Mouse (Mus musculus): Measurements from ENCODE around the gene Itm2b.

Gene Itm2b

DNA sequence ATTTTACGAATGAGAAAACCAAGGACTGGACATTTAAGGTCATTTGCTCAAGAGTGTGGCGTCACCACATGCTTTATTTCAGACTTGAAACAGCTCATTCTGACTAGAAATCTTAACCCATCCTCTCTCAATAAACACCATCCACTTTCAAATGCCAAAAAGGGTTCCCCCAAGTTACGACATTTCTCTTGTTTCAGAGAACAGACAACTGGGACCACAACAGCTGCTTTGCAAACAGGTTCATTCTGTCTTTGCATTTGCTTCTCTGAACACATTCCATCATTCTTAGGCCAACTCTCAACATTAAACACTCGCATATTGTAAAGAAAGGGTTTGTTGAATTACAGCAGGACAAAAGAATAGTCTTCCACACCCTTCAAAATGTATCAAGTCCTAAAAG, 71.2 kb downstream of the Itm2b start:
- DNase-seq: no peak

DNA sequence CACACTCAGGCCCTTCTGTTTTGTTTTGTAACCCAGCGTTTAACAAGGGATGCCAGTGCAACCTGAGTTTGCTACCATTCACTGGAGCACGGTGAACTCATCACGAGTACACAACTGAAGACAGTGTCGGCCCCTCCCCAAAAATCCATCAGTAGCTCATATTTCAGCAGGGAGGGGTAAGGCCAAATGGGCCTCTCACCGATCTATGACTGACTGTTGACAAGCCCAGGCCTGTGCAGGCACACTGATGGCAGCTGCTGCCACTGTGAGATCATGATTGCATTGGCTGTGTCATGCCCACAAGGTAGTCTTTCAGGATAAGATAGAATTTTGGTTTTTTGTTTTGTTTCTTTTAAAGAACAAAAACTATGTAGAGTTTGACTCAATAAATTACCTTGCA, 71.7 kb downstream of the Itm2b start:
- DNase-seq: no peak

- no peak for DNase-seq
Observed at GRCm38 (mm10) chr14:73312909-73313308, 72.2 kb downstream of the Itm2b start.
